Mouse (Mus musculus) forebrain, embryonic 12.5 days (tissue): ENCODE data around the gene Vps45. TPM values are rescaled to one million over a fixed set of nuclear protein-coding genes. Genes with fewer than 3 reads are reported as not detected.
A peak's percentile ranks its signal among the peaks of the same experiment; 100 is the strongest.
"Not testable (repeated sequence)": the region's sequence is repeated elsewhere in the genome, so short reads cannot be mapped to it uniquely, and the experiment has no call there.

Experiments
- ATAC-seq: fragments of 200-750 bp; cut with Nextera tagmentation; 2 replicates; pipeline ENCODE4 v1.8.0; 2017; ENCODE audit warnings: moderate TSS enrichment; ENCODE audit not compliant: low FRiP score
- H3K27ac ChIP-seq: fragments of 300-500 bp; sonication (generic); 2 replicates; pipeline ENCODE4 v1.5.1; 2016; ENCODE audit warnings: mild to moderate bottlenecking
- H3K27me3 ChIP-seq: fragments of 300-500 bp; sonication (generic); 2 replicates; pipeline ENCODE4 v1.6.1; 2016; ENCODE audit warnings: mild to moderate bottlenecking
- H3K36me3 ChIP-seq: fragments of 300-500 bp; sonication (generic); replicated peaks from 2 replicates; pipeline ENCODE4 v1.6.1; 2016; ENCODE audit warnings: mild to moderate bottlenecking
- H3K4me1 ChIP-seq: fragments of 300-500 bp; sonication (generic); 2 replicates; pipeline ENCODE4 v1.6.1; 2016
- H3K4me2 ChIP-seq: fragments of 300-500 bp; sonication (generic); 2 replicates; pipeline ENCODE4 v1.6.1; 2016; ENCODE audit warnings: mild to moderate bottlenecking, moderate library complexity
- H3K4me3 ChIP-seq: fragments of 300-500 bp; sonication (generic); replicated peaks from 2 replicates; pipeline ENCODE4 v1.5.1; 2016; ENCODE audit warnings: mild to moderate bottlenecking
- H3K9ac ChIP-seq: fragments of 300-500 bp; sonication (generic); 2 replicates; pipeline ENCODE4 v1.6.1; 2016; ENCODE audit warnings: mild to moderate bottlenecking
- H3K9me3 ChIP-seq: fragments of 300-500 bp; sonication (generic); 2 replicates; pipeline ENCODE4 v1.6.1; 2016
- WGBS: fragments of 180-500 bp; shearing (Covaris S2); methylation state at CpG from one replicate; pipeline ENCODE4 v1.1.7; 2016; 5-methylcytosine and 5-hydroxymethylcytosine counted together
- polyA plus RNA-seq: library from polyadenylated mRNA; unstranded; fragments of >200 nt; fragmentation: Nextera tagmentation; extraction: Ambion mirVana; gene quantifications from 2 replicates; pipeline ENCODE4 v1.2.1, GENCODE M21; 2016

The Vps45 gene
- polyA plus RNA-seq, 1 experiment from 2014 or later = 39.2 TPM

DNA sequence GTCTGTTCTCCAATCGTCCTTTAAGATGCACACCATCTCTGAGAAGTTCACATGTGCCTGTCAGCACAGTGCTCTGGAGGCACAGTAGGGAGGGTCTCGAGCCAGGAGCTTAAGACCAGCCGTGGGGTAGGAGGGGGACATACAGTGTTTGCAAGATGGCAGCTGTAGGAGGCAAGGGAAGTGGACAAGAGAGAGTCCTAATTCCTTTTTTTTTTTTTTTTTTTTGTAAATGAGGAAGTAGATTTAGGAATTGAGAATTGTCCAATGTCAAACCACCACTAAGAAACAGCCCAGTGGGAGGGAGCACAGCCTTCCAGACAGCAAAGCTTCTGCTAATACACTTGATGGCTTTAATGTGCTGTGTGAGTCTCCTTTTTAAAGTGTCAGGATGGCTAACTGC lies 81.2 kb downstream of the Vps45 start:
- peaks cover 22% of the 10 kb centered on the region for H3K4me1 ChIP-seq
- 55% methylated on average over 3 of the region's 3 CpGs for WGBS

DNA sequence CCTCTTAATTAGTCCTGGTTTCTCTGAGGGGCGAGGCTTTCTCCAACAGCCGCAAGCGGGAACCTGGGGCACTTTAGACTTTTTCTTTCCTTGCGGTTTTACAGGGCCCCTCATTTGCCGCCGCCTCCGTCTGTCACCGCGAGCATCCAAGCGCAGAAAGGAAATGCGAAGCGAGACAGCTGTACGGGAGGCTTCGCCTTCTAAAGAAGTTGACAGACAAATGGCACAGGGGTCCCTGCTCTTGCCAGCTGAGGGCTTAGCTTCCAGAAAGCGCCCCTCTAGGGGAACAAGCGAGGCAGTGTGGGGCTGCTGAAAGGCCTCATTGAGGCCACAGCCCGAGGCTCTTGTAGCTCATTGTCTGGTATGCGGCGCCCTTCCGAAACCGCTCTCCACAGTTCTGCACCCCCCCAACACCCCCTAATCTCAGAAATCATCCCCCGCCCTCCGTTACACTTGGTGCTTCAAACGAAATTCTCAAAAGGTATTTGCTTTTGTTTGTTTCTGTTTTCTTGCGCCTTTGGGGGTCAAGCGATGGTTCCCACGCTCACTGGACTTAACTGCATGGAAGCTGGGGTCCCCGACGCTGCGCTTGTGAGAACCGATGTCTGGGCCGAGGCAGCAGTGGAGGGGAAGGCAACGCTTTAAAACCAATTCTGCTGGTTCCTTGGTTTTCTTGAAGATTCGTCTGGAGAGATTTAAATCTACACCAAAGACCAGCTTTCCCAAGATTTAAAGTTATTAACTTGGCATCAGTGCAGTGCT lies 85.2 kb downstream of the Vps45 start:
- Histone ChIP-seq H3K4me1 (peaks cover 22% of the 10 kb centered on the region), H3K9me3 (no peaks in the 10 kb centered on the region), H3K4me2 (peak overlapping the region; percentile 52), H3K27me3 (no peaks in the 10 kb centered on the region), H3K36me3 (no peaks in the 10 kb centered on the region), H3K4me3 (peak overlapping the region; percentile 28), H3K27ac (peak overlapping the region; percentile 92), H3K9ac (peak overlapping the region; percentile 36)
- WGBS = 1% methylated on average over 34 of the region's 34 CpGs
- ATAC-seq = peak; percentile 95

More for the DNA sequence above, 81.2 kb downstream of the Vps45 start:
- Histone ChIP-seq H3K4me3 (no peak overlapping the region), H3K9me3 (no peaks in the 10 kb centered on the region), H3K9ac (no peak overlapping the region), H3K27ac (no peak overlapping the region), H3K4me2 (no peak overlapping the region), H3K27me3 (no peaks in the 10 kb centered on the region), H3K36me3 (no peaks in the 10 kb centered on the region)
- no peak for ATAC-seq

- Histone ChIP-seq H3K9ac (no peak overlapping the region), H3K9me3 (no peaks in the 10 kb centered on the region), H3K27me3 (no peaks in the 10 kb centered on the region), H3K36me3 (no peaks in the 10 kb centered on the region), H3K27ac (peak overlapping the region; percentile 92), H3K4me2 (peak overlapping the region; percentile 52), H3K4me1 (peaks cover 22% of the 10 kb centered on the region), H3K4me3 (peak overlapping the region; percentile 28)
- 66% methylated on average over 12 of the region's 12 CpGs for WGBS
- ATAC-seq = no peak
Measured at GRCm38 (mm10) chr3:95972251-95972872, 85.9 kb downstream of the Vps45 start.

GRCm38 (mm10) chr3:95970661-95971060 lies 87.6 kb downstream of the Vps45 start:
- not testable (repeated sequence) for H3K27ac ChIP-seq, H3K4me2 ChIP-seq, H3K9me3 ChIP-seq, H3K27me3 ChIP-seq, ATAC-seq, H3K9ac ChIP-seq, H3K36me3 ChIP-seq, H3K4me3 ChIP-seq
- WGBS = 57% methylated on average over 7 of the region's 7 CpGs
- H3K4me1 ChIP-seq = peaks cover 28% of the 10 kb centered on the region

GRCm38 (mm10) chr3:95969277-95969676 lies 89.0 kb downstream of the Vps45 start:
- Histone ChIP-seq H3K4me1 (peaks cover 27% of the 10 kb centered on the region), H3K36me3 (no peaks in the 10 kb centered on the region), H3K4me3 (no peak overlapping the region), H3K27ac (no peak overlapping the region), H3K4me2 (no peak overlapping the region), H3K9me3 (no peaks in the 10 kb centered on the region), H3K9ac (no peak overlapping the region), H3K27me3 (0 out of 2 replicates have a peak, but pooled peaks cover 6% of the 10 kb centered on the region)
- WGBS = 82% methylated on average over 1 of the region's 1 CpGs
- ATAC-seq = no peak

DNA sequence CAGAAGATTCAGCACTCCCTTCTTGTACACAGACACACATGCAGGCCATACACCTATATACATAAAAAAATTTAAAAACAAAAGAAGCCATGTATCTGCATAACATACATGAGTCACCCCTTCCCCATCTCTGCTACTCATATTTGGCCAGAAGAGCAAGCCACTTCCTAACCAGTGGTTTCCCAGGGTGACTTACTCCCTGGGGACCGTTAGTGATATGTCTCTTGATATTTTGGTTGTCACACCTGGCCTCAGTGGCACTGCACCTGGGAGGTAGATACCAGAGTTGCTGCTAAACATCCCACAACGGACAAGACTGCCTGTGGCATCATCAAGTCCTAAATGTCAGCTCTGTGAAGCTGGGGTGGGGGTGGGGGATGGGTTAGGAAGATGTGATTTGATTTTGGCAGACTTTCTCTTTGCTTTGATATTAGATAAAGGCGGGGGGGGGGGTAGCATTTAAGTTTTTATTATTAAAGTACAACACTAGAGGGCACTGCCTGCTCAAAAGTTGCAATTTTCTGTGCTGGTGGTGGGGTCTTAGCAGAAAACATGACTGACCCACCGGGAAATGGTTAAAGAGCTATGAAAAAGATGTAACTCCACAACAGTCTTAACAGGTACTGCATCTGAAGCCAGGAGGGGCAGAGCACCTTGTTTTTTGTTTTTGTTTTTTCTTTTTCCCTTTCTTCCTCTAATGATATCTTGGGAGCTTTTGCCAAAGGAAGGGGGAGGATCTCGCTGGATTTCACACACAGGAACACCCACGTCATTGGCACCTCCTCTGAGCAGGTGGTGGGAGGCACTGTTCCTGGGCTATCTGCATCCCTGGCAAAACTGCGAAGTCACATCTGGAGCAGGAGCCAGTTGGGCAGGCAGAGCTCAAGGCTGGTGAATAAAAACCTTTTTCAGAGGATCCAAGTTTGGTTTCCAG lies 92.5 kb downstream of the Vps45 start:
- Histone ChIP-seq H3K4me3 (no peak overlapping the region), H3K27me3 (0 out of 2 replicates have a peak, but pooled peaks cover 6% of the 10 kb centered on the region)

GRCm38 (mm10) chr3:95963681-95964080 lies 94.6 kb downstream of the Vps45 start:
- H3K9me3 ChIP-seq = no peaks in the 10 kb centered on the region
- H3K27ac ChIP-seq = no peak overlapping the region
- 45% methylated on average over 4 of the region's 4 CpGs for whole genome bisulfite sequencing
- no peak for ATAC-seq
- H3K4me3 ChIP-seq = no peak overlapping the region
- H3K4me1 ChIP-seq = peaks cover 6% of the 10 kb centered on the region; the same call in 1 of the 2 replicates
- H3K36me3 ChIP-seq = no peaks in the 10 kb centered on the region
- H3K27me3 ChIP-seq = 0 out of 2 replicates have a peak, but pooled peaks cover 6% of the 10 kb centered on the region
- H3K4me2 ChIP-seq = no peak overlapping the region
- no peak overlapping the region for H3K9ac ChIP-seq

More for the DNA sequence above, 92.5 kb downstream of the Vps45 start:
- Histone ChIP-seq H3K4me1 (peaks cover 6% of the 10 kb centered on the region; the same call in 1 of the 2 replicates), H3K4me2 (peak overlapping the region; percentile 36), H3K36me3 (no peaks in the 10 kb centered on the region), H3K9ac (no peak overlapping the region), H3K27ac (no peak overlapping the region), H3K9me3 (no peaks in the 10 kb centered on the region)
- no peak for ATAC-seq
- 14% methylated on average over 7 of the region's 7 CpGs for WGBS

DNA sequence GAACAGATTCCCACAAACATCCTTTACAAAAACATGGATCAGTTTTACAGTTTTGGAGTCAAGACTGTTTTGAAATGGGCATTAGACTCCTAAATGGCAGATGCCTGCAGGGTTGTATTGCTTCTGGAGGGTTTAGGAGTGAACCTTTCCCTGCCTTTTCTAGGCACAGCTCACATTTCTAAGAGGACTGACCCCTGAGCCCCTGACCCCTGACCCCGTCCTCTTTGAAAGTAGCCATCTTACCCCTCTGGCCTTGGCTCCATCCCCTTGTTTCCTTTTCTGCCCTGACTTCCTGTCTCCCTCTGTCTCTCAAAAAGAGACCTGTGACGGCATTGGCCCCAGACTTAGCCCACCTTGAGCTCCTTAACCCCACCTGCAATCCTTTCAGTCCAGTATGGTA lies 95.0 kb downstream of the Vps45 start:
- Histone ChIP-seq H3K27me3 (0 out of 2 replicates have a peak, but pooled peaks cover 6% of the 10 kb centered on the region), H3K36me3 (no peaks in the 10 kb centered on the region), H3K4me2 (no peak overlapping the region), H3K27ac (no peak overlapping the region), H3K4me1 (peaks cover 6% of the 10 kb centered on the region; the same call in 1 of the 2 replicates), H3K9ac (no peak overlapping the region), H3K4me3 (no peak overlapping the region), H3K9me3 (no peaks in the 10 kb centered on the region)
- ATAC-seq = no peak
- 39% methylated on average over 2 of the region's 2 CpGs for WGBS

DNA sequence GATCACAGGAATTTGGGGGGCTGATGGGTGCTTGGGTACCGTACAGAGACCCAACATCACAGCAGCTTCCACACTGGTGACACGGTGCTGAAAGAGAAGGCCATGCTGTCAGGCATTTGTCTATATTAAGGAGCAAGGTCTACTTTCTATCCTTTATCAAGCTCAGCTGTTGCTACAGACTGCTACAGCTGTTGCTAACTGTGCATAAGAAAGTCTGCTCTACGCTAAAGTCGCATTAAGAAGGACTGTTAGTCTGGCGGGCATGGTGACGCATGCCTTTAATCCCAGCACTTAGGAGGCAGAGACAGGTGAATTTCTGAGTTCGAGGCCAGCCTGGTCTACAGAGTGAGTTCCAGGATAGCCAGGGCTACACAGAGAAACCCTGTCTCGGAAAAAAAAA lies 96.1 kb downstream of the Vps45 start:
- not testable (repeated sequence) for H3K9ac ChIP-seq, H3K27ac ChIP-seq, H3K36me3 ChIP-seq, H3K9me3 ChIP-seq, H3K4me2 ChIP-seq, ATAC-seq, H3K27me3 ChIP-seq, H3K4me3 ChIP-seq, H3K4me1 ChIP-seq
- WGBS = 82% methylated on average over 8 of the region's 8 CpGs

- WGBS = 98% methylated on average over 1 of the region's 1 CpGs
- Histone ChIP-seq H3K9ac (no peak overlapping the region), H3K27ac (no peak overlapping the region), H3K4me3 (no peak overlapping the region), H3K9me3 (no peaks in the 10 kb centered on the region), H3K27me3 (no peaks in the 10 kb centered on the region), H3K36me3 (no peaks in the 10 kb centered on the region), H3K4me2 (no peak overlapping the region), H3K4me1 (no peaks in the 10 kb centered on the region)
- ATAC-seq = no peak
Measured at GRCm38 (mm10) chr3:95959807-95960206, 98.5 kb downstream of the Vps45 start.

GRCm38 (mm10) chr3:95959082-95959481 lies 99.2 kb downstream of the Vps45 start:
- ATAC-seq = no peak
- WGBS = 87% methylated on average over 5 of the region's 5 CpGs
- H3K27me3 ChIP-seq = no peaks in the 10 kb centered on the region

More at GRCm38 (mm10) chr3:95959082-95959481, 99.2 kb downstream of the Vps45 start:
- H3K9me3 ChIP-seq = no peaks in the 10 kb centered on the region
- no peak overlapping the region for H3K4me2 ChIP-seq
- no peak overlapping the region for H3K9ac ChIP-seq
- H3K36me3 ChIP-seq = no peaks in the 10 kb centered on the region
- H3K27ac ChIP-seq = no peak overlapping the region
- H3K4me1 ChIP-seq = no peaks in the 10 kb centered on the region
- no peak overlapping the region for H3K4me3 ChIP-seq
